Mouse (Mus musculus) hindbrain, embryonic 15.5 days (tissue): ENCODE data around the gene Robo2. TPM values are rescaled to one million over a fixed set of nuclear protein-coding genes. Genes with fewer than 3 reads are reported as not detected.

Experiments
- ATAC-seq: fragments of 200-750 bp; cut with Nextera tagmentation; 2 replicates; pipeline ENCODE4 v1.8.0; 2017; ENCODE audit warnings: low read depth, moderate number of reproducible peaks, moderate TSS enrichment; ENCODE audit not compliant: low FRiP score
- H3K27ac ChIP-seq: fragments of 300-500 bp; sonication (generic); replicated peaks from 2 replicates; pipeline ENCODE4 v1.5.1; 2015; ENCODE audit warnings: mild to moderate bottlenecking, inconsistent platforms
- H3K27me3 ChIP-seq: fragments of 300-500 bp; sonication (generic); 2 replicates; pipeline ENCODE4 v1.6.1; 2015; ENCODE audit warnings: control low read depth, inconsistent platforms
- H3K36me3 ChIP-seq: fragments of 300-500 bp; sonication (generic); 2 replicates; pipeline ENCODE4 v1.6.1; 2015; ENCODE audit warnings: control low read depth, inconsistent platforms
- H3K4me1 ChIP-seq: fragments of 300-500 bp; sonication (generic); replicated peaks from 2 replicates; pipeline ENCODE4 v1.6.1; 2015; ENCODE audit warnings: control low read depth, inconsistent platforms
- H3K4me2 ChIP-seq: fragments of 300-500 bp; sonication (generic); 2 replicates; pipeline ENCODE4 v1.6.1; 2015; ENCODE audit warnings: moderate library complexity, mild to moderate bottlenecking, inconsistent platforms
- H3K4me3 ChIP-seq: fragments of 300-500 bp; sonication (generic); 2 replicates; pipeline ENCODE4 v1.5.1; 2015; ENCODE audit warnings: mild to moderate bottlenecking, inconsistent platforms
- H3K9ac ChIP-seq: fragments of 300-500 bp; sonication (generic); 2 replicates; pipeline ENCODE4 v1.6.1; 2015; ENCODE audit warnings: inconsistent platforms
- H3K9me3 ChIP-seq: fragments of 300-500 bp; sonication (generic); 2 replicates; pipeline ENCODE4 v1.6.1; 2016; ENCODE audit warnings: control low read depth, inconsistent platforms
- WGBS: fragments of 180-500 bp; shearing (Covaris S2); methylation state at CpG from one replicate; pipeline ENCODE4 v1.1.7; 2015; 5-methylcytosine and 5-hydroxymethylcytosine counted together
- polyA plus RNA-seq: library from polyadenylated mRNA; unstranded; fragments of >200 nt; fragmentation: Nextera tagmentation; extraction: Ambion mirVana; gene quantifications from 2 replicates; pipeline ENCODE4 v1.2.1, GENCODE M21; 2015

The Robo2 gene
- polyA plus RNA-seq, 1 experiment from 2014 or later, result 81.3 TPM

GRCm38 (mm10) chr16:74191621-74192020, 220.0 kb downstream of the Robo2 start:
- 66% methylated on average over 2 of the region's 2 CpGs for whole genome bisulfite sequencing
- no peak overlapping the region for H3K27ac ChIP-seq
- H3K4me2 ChIP-seq, result no peak overlapping the region
- no peaks in the 10 kb centered on the region for H3K27me3 ChIP-seq
- no peaks in the 10 kb centered on the region for H3K9me3 ChIP-seq
- no peak overlapping the region for H3K4me3 ChIP-seq
- no peaks in the 10 kb centered on the region for H3K36me3 ChIP-seq
- no peak for ATAC-seq
- no peak overlapping the region for H3K9ac ChIP-seq
- no peaks in the 10 kb centered on the region; the same call in 1 of the 2 replicates for H3K4me1 ChIP-seq

GRCm38 (mm10) chr16:74182509-74183113, 229.0 kb downstream of the Robo2 start:
- WGBS, result 64% methylated on average over 3 of the region's 3 CpGs
- 0 out of 2 replicates have a peak overlapping the region, but pooled peaks have one; percentile 5 for H3K27ac ChIP-seq

GRCm38 (mm10) chr16:74172673-74173072, 239.0 kb downstream of the Robo2 start:
- Histone ChIP-seq H3K4me3 (no peak overlapping the region), H3K27ac (no peak overlapping the region), H3K36me3 (no peaks in the 10 kb centered on the region), H3K4me2 (no peak overlapping the region), H3K27me3 (no peaks in the 10 kb centered on the region), H3K4me1 (no peaks in the 10 kb centered on the region), H3K9ac (no peak overlapping the region), H3K9me3 (no peaks in the 10 kb centered on the region)
- 82% methylated on average over 3 of the region's 3 CpGs for WGBS
- ATAC-seq, result no peak

More at GRCm38 (mm10) chr16:74182509-74183113, 229.0 kb downstream of the Robo2 start:
- peak; percentile 68; the same call in 1 of the 2 replicates for ATAC-seq
- H3K36me3 ChIP-seq, result no peaks in the 10 kb centered on the region
- peaks cover 9% of the 10 kb centered on the region for H3K4me1 ChIP-seq
- no peak overlapping the region for H3K9ac ChIP-seq
- no peak overlapping the region for H3K4me2 ChIP-seq
- no peak overlapping the region for H3K4me3 ChIP-seq
- no peaks in the 10 kb centered on the region for H3K9me3 ChIP-seq
- no peaks in the 10 kb centered on the region for H3K27me3 ChIP-seq

GRCm38 (mm10) chr16:74169642-74170041, 242.0 kb downstream of the Robo2 start:
- no peak overlapping the region for H3K9ac ChIP-seq
- H3K4me2 ChIP-seq, result no peak overlapping the region
- no peaks in the 10 kb centered on the region for H3K4me1 ChIP-seq
- H3K4me3 ChIP-seq, result no peak overlapping the region
- 99% methylated on average over 4 of the region's 4 CpGs for WGBS
- no peaks in the 10 kb centered on the region for H3K36me3 ChIP-seq
- ATAC-seq, result no peak
- no peaks in the 10 kb centered on the region for H3K9me3 ChIP-seq
- no peak overlapping the region for H3K27ac ChIP-seq
- H3K27me3 ChIP-seq, result no peaks in the 10 kb centered on the region

DNA sequence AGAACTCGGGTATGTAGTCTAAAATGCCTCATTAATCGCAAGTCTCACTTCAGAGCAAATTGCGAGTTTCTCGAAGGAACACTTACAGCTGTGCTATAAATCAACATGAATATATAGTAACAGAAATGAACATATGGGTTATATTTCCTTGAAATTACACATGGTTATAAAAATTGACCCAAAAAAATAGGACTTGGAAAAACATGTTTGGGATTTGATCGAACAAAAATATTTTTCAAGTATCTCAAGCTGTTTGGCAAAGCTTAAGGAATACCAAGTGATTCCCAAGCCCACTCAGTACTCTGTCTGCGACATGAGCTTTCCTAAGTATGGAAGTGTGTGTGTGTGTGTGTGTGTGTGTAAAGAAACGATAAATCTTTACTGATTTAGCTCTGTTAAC, 242.5 kb downstream of the Robo2 start:
- 79% methylated on average over 7 of the region's 7 CpGs for WGBS
- Histone ChIP-seq H3K4me3 (no peak overlapping the region), H3K27me3 (no peaks in the 10 kb centered on the region), H3K9me3 (no peaks in the 10 kb centered on the region), H3K9ac (no peak overlapping the region), H3K27ac (no peak overlapping the region), H3K4me1 (no peaks in the 10 kb centered on the region), H3K4me2 (no peak overlapping the region), H3K36me3 (no peaks in the 10 kb centered on the region)
- ATAC-seq, result no peak

- Histone ChIP-seq H3K27ac (no peak overlapping the region), H3K9ac (no peak overlapping the region), H3K9me3 (no peaks in the 10 kb centered on the region), H3K4me2 (no peak overlapping the region), H3K4me3 (no peak overlapping the region), H3K36me3 (no peaks in the 10 kb centered on the region), H3K4me1 (no peaks in the 10 kb centered on the region), H3K27me3 (no peaks in the 10 kb centered on the region)
- ATAC-seq, result no peak
These were observed 243.8 kb downstream of the Robo2 start for GRCm38 (mm10) chr16:74167832-74168231.

DNA sequence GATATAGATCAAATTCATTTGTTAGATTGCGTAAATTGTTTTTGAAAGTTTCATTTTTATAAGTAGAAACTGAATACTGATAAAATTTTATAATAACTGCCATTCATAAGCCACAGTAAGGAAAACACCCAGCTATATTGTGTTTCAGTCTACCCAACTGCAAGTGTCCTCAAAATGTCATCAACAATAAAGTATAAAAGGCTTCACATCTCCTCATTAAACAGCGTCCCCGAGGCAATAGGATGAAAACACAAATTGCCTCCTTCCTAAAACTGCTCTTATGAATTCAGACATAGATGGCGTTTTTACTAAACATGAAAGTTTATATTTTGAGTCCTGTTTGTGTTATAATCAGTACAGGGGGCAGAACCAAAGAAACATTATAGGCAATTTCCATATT, 249.6 kb downstream of the Robo2 start:
- no peaks in the 10 kb centered on the region for H3K27me3 ChIP-seq
- no peaks in the 10 kb centered on the region for H3K4me1 ChIP-seq
- H3K27ac ChIP-seq, result no peak overlapping the region
- no peaks in the 10 kb centered on the region for H3K36me3 ChIP-seq
- ATAC-seq, result no peak
- no peaks in the 10 kb centered on the region for H3K9me3 ChIP-seq
- H3K4me3 ChIP-seq, result no peak overlapping the region
- 86% methylated on average over 4 of the region's 4 CpGs for WGBS
- no peak overlapping the region for H3K4me2 ChIP-seq
- H3K9ac ChIP-seq, result no peak overlapping the region

DNA sequence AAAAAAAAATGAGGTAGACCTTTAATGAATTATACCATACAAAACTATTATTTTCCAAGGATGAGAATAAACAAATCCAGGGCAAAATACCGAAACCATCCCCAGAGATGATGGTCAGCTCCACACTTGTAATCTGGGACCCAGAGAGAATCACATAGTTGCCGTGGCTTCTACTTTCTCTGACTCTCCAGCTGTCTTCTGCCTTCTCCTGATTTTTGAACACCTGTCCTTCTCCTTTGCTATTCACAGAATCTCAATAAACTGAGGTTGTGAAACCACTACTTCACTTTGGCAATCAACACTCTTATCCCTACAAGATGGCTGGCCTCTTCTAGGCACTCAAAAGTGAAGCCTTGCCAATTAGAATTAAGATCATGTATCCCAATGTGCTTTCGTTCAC, 252.4 kb downstream of the Robo2 start:
- no peak for ATAC-seq
- no peak overlapping the region for H3K4me3 ChIP-seq
- no peak overlapping the region for H3K4me2 ChIP-seq
- H3K9ac ChIP-seq, result no peak overlapping the region
- H3K27ac ChIP-seq, result no peak overlapping the region
- no peaks in the 10 kb centered on the region for H3K27me3 ChIP-seq
- H3K4me1 ChIP-seq, result no peaks in the 10 kb centered on the region
- no peaks in the 10 kb centered on the region for H3K9me3 ChIP-seq
- 96% methylated on average over 3 of the region's 3 CpGs for WGBS
- H3K36me3 ChIP-seq, result no peaks in the 10 kb centered on the region

- peaks cover 4% of the 10 kb centered on the region; the same call in 1 of the 2 replicates for H3K4me1 ChIP-seq
- WGBS, result 83% methylated on average over 1 of the region's 1 CpGs
- no peaks in the 10 kb centered on the region for H3K9me3 ChIP-seq
- H3K4me2 ChIP-seq, result no peak overlapping the region
- no peak overlapping the region for H3K4me3 ChIP-seq
- no peak for ATAC-seq
- H3K27me3 ChIP-seq, result no peaks in the 10 kb centered on the region
- H3K27ac ChIP-seq, result no peak overlapping the region
- no peaks in the 10 kb centered on the region for H3K36me3 ChIP-seq
- H3K9ac ChIP-seq, result no peak overlapping the region
These were observed 275.4 kb downstream of the Robo2 start for GRCm38 (mm10) chr16:74136181-74136580.

DNA sequence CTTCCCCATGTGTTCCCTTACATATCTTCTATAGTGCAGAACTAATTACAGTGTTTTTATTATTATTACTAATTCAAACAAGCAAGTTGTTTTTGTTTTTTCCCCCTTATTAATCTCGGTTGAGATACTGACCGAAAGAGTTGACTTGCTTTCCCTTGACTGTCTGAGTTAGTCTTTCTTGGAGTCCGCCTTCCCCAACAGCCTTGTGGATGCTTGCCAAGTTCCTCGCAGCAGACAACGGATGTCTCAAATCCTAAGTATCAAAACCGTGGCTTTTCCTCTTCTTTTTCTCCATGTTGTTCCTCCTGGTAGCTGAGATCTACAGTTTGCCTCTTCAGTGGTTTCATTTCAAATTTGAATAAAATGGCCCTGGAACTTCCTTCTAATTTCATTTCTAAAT, 278.8 kb downstream of the Robo2 start:
- Histone ChIP-seq H3K9me3 (no peaks in the 10 kb centered on the region), H3K9ac (no peak overlapping the region), H3K4me3 (no peak overlapping the region), H3K4me2 (no peak overlapping the region), H3K36me3 (no peaks in the 10 kb centered on the region), H3K4me1 (peaks cover 4% of the 10 kb centered on the region; the same call in 1 of the 2 replicates), H3K27ac (no peak overlapping the region), H3K27me3 (no peaks in the 10 kb centered on the region)
- 70% methylated on average over 6 of the region's 6 CpGs for WGBS
- ATAC-seq, result no peak

DNA sequence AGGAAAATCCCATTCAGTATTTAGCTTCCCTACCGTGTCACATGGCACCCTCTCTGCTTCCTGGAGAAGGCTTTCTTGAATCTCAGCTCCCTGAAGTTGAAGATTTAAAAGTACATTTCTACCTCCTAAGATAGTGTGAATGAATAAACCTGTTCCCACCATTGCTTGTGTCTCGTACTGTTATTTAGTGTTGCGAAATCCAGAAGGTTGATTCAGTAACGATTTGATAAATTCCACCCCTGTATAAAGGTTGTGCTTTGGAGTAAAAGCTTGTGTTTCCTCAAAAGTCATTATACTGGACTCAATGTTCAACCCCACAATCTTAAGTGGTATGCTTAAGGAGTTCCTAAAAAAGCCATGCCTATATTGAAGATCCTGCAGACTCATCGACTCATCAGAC, 280.3 kb downstream of the Robo2 start:
- Histone ChIP-seq H3K9ac (no peak overlapping the region), H3K36me3 (no peaks in the 10 kb centered on the region), H3K4me1 (peaks cover 4% of the 10 kb centered on the region; the same call in 1 of the 2 replicates), H3K4me2 (no peak overlapping the region), H3K9me3 (no peaks in the 10 kb centered on the region), H3K4me3 (no peak overlapping the region), H3K27ac (no peak overlapping the region), H3K27me3 (no peaks in the 10 kb centered on the region)
- WGBS, result 95% methylated on average over 5 of the region's 5 CpGs
- no peak for ATAC-seq

DNA sequence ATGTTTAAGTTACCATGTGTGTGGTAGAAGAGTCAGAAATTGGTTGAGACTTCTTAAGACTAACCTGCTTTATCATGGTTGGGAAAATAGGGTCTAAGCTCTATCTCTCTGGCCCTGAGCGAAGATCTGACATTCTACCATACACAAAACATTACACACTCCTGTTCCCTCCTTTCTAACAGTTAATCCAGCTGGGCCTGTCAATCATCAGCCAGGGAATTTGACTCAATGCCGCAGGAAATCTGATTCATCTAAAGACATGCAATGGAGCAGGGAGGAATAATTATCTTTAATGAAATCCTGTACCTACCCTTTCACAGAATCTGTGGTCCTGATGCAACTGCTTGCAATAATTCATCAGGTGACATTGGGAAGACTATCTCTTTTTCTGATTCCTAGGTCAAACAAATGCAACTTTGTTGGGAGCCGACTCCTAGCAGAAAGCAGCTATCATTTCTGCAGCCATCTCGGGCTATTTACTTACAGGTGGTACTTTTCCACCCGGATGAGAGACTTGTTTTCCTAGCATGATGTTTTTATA, 283.1 kb downstream of the Robo2 start:
- no peaks in the 10 kb centered on the region for H3K27me3 ChIP-seq
- no peak overlapping the region for H3K4me3 ChIP-seq
- 83% methylated on average over 5 of the region's 5 CpGs for WGBS

DNA sequence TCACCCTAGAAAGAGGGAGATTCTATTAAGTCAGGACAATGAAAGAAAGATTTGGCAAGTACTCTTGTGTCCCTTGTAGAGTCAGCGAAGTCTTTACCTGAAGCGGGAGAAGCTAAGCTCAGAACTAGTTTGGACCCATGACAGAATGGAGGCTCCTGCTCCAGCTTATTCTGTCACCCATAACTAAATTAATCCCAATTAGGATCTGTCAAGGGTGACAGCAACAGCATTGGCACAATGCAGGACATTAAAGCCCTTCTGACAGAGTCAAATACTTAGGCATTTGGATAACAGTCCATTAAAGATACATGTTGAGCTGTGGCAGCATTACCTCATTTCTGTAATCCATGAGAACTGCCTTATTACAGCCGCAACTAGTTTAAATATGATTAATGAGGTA, 298.5 kb downstream of the Robo2 start:
- ATAC-seq, result no peak
- no peak overlapping the region for H3K4me2 ChIP-seq

More for the DNA sequence above, 283.1 kb downstream of the Robo2 start:
- Histone ChIP-seq H3K27ac (no peak overlapping the region), H3K4me2 (no peak overlapping the region), H3K4me1 (no peaks in the 10 kb centered on the region), H3K9me3 (no peaks in the 10 kb centered on the region), H3K9ac (no peak overlapping the region), H3K36me3 (no peaks in the 10 kb centered on the region)
- no peak for ATAC-seq

More for the DNA sequence above, 298.5 kb downstream of the Robo2 start:
- no peak overlapping the region for H3K4me3 ChIP-seq
- no peaks in the 10 kb centered on the region for H3K9me3 ChIP-seq
- H3K4me1 ChIP-seq, result no peaks in the 10 kb centered on the region
- H3K36me3 ChIP-seq, result no peaks in the 10 kb centered on the region
- H3K27ac ChIP-seq, result no peak overlapping the region
- 84% methylated on average over 3 of the region's 3 CpGs for WGBS
- H3K27me3 ChIP-seq, result no peaks in the 10 kb centered on the region
- no peak overlapping the region for H3K9ac ChIP-seq
